Mouse (Mus musculus) megakaryocyte, embryonic 14.5 days (primary cell): ENCODE data around the gene Mmab. TPM values are rescaled to one million over a fixed set of nuclear protein-coding genes. Genes with fewer than 3 reads are reported as not detected.

Experiments
- H3K27me3 ChIP-seq: replicated peaks from 2 replicates; pipeline ENCODE3; 2012; ENCODE audit warnings: inconsistent platforms
- H3K36me3 ChIP-seq: replicated peaks from 2 replicates; pipeline ENCODE3; 2012; ENCODE audit warnings: low read length, inconsistent platforms, mixed read lengths
- H3K4me1 ChIP-seq: 2 replicates; pipeline ENCODE4 v1.6.1; 2012; ENCODE audit warnings: inconsistent platforms
- H3K4me3 ChIP-seq: replicated peaks from 2 replicates; pipeline ENCODE3; 2012; ENCODE audit warnings: moderate library complexity, mild to moderate bottlenecking, inconsistent platforms
- H3K9me3 ChIP-seq: 2 replicates; pipeline ENCODE4 v1.6.1; 2012; ENCODE audit warnings: inconsistent platforms
- FLI1 ChIP-seq: IDR thresholded peaks from 2 replicates; pipeline ENCODE4 v1.6.1; 2012; ENCODE audit warnings: low read length, inconsistent platforms, mixed read lengths
- GATA1 ChIP-seq: IDR thresholded peaks from 3 replicates; pipeline ENCODE4 v1.6.1; 2012; ENCODE audit warnings: mixed read lengths, low read length, inconsistent platforms, borderline replicate concordance
- polyA plus RNA-seq: library from polyadenylated mRNA; stranded (reverse); fragments of >175 nt; gene quantifications from 2 replicates; pipeline ENCODE4 v1.2.3, GENCODE M21; 2012; ENCODE audit warnings: low replicate concordance; ENCODE audit not compliant: insufficient read depth

Mmab gene
- polyA plus RNA-seq, 1 experiment = 19.4 TPM

DNA sequence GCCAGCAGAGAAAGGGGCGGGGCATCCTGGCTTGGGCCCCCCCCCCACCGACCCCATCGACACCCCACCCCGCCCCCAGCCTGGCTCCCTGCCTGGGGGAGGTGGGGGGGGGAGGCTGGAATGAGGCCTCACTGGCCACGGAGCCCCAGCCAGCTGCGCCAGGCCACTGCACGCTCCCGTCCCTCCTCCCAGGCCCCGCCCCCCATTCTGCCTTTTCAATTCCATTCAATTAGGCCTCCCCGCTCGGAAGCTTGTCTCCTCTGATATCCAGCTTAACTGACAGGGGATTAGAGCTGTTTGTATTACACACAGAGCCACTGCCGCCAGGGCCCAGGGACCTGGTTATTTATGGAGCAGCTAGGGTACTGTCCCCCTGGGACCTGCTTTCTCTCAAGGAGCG, 23.6 kb upstream of the Mmab start:
- peaks cover 63% of the 10 kb centered on the region for H3K27me3 ChIP-seq

DNA sequence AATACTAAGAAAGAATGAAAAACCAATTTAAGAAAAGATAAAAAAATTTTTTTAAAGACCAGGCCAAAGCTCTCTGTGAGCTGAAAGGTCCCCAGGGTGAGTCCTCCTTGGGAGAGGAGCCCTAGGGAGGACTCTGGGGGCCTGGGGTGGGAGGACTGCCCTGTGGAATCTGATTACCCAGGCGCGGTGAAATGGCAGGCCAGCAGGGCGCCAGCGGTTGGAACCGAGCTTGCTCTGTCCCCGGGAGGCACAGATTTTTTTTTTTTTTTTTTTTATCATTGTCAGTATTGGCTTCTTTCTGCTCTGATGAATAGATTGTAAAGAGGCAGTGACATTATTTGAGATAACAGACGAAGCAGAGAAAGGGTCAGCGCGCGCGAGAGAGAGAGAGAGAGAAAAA, 23.2 kb upstream of the Mmab start:
- no peak for TF ChIP-seq FLI1
- peaks cover 62% of the 10 kb centered on the region for H3K27me3 ChIP-seq

More for the DNA sequence above, 23.6 kb upstream of the Mmab start:
- Histone ChIP-seq H3K36me3 (no peaks in the 10 kb centered on the region), H3K9me3 (peaks cover 8% of the 10 kb centered on the region), H3K4me3 (no peak overlapping the region), H3K4me1 (peaks cover 8% of the 10 kb centered on the region)
- no peak for TF ChIP-seq FLI1

DNA sequence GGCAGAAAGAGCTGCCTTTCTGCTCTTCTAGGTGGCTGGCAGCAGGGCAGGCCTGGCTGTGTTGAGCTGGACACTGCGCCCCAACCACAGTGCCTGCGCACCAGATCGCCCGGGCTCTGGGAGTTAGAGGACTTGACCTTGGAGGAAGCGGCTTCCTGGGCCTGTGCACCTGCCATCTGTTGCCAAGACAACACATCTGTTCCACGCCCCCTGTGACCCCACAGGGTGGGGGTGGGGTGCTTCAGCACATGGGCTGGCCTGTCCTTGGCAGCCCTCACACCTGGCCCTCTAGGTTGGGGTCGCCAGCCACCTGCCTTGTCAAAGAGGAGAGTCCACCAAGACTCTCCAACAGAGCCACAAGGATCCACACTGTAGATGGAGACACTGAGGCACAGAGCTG, 21.8 kb upstream of the Mmab start:
- Histone ChIP-seq H3K4me1 (peaks cover 20% of the 10 kb centered on the region), H3K36me3 (no peaks in the 10 kb centered on the region), H3K27me3 (peaks cover 58% of the 10 kb centered on the region), H3K9me3 (no peaks in the 10 kb centered on the region), H3K4me3 (no peak overlapping the region)
- no peak for TF ChIP-seq GATA1
- TF ChIP-seq FLI1 = no peak

More for the DNA sequence above, 23.2 kb upstream of the Mmab start:
- Histone ChIP-seq H3K9me3 (peaks cover 4% of the 10 kb centered on the region), H3K4me1 (peaks cover 8% of the 10 kb centered on the region), H3K36me3 (no peaks in the 10 kb centered on the region), H3K4me3 (no peak overlapping the region)

DNA sequence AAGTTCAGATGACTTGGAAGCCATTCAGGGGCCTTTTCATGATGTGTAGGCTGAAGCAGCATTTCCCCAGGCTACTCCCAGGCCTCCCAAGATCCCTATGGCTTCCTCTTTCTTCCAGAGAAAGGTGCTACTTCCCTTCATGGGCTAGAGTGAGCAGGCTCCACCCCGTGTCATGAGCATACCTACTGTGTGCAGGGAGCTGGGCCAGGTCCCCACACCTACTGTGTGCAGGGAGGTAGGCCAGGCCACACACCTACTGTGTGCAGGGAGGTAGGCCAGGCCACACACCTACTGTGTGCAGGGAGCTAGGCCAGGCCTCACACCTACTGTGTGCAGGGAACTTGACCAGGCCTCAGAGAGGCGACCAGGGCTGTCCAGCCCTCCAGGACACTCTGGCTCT, 20.7 kb upstream of the Mmab start:
- Histone ChIP-seq H3K27me3 (peaks cover 49% of the 10 kb centered on the region), H3K4me1 (peaks cover 22% of the 10 kb centered on the region), H3K9me3 (no peaks in the 10 kb centered on the region), H3K4me3 (no peak overlapping the region), H3K36me3 (peaks cover 9% of the 10 kb centered on the region)
- TF ChIP-seq FLI1 (no peak), GATA1 (no peak)

DNA sequence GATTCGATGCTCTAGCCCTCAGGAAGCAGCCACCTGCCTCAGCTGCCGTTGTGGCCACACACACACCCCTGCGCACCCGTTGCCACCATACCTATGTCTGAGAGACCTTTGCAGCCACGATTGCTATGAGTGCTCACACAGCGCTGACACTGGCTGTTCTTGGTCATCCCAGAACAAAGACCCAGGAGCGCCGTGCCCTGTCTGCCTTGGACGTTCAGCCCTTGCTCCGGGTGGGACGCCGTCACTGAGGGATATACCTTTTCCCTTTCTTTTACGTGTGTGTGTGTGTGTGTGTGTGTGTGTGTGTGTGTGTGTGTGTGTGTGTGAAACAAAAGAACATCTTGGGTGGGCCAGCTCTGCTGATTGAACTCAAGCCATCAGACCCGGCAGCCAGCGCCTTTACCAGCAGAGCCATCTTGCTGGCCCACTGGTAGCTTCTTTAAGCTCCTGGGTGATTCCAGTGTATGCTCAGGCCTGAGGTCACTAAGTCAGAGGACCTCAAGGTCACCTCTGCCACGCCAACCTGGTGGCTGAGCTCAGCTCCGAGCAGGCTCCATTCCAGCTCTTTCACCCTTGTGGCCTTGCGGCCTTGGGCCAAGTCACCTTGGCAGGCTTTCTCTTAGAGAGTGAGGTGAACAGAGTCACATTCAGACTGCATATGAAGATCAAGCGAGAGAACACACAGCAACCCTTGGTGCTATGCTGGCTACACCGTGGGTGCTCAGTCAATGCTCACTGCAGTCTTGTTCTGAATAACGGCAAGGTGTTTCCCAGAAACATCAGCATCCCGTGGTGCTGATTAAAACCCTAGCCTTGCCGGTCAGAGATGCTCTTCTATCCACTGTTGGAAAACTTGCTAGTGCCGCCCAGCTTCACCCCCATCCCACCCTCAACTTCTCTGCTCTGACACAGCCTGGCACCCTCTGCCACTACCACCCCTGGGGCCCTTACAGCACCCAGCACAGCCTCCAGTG, 18.5 kb upstream of the Mmab start:
- H3K27me3 ChIP-seq = peaks cover 32% of the 10 kb centered on the region
- H3K4me1 ChIP-seq = peaks cover 18% of the 10 kb centered on the region
- TF ChIP-seq FLI1 (no peak), GATA1 (no peak)
- H3K4me3 ChIP-seq = no peak overlapping the region
- no peaks in the 10 kb centered on the region for H3K9me3 ChIP-seq
- peaks cover 31% of the 10 kb centered on the region for H3K36me3 ChIP-seq

DNA sequence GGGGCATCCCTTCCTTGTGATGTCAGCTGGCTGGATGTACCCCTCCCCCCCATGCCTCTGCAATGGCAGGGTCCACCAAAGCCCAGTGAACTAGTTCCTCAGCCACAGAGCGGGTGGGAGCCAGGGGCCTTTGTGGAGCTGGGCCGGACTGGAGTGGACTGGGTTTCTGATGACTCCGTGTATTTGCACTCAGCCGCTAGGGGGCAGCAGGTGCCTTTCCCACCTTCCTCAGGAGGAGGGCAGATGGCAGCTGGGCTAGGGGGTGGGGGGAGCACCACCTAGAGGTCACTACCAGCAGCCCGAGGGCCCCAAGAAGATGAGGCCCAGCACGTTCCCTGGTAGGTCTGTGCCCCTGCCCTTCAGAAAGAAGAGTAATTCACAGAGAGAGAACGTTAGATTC, 17.4 kb upstream of the Mmab start:
- H3K4me3 ChIP-seq = no peak overlapping the region
- TF ChIP-seq FLI1 (no peak), GATA1 (no peak)
- peaks cover 17% of the 10 kb centered on the region for H3K4me1 ChIP-seq
- H3K27me3 ChIP-seq = peaks cover 29% of the 10 kb centered on the region
- peaks cover 40% of the 10 kb centered on the region for H3K36me3 ChIP-seq
- H3K9me3 ChIP-seq = no peaks in the 10 kb centered on the region

DNA sequence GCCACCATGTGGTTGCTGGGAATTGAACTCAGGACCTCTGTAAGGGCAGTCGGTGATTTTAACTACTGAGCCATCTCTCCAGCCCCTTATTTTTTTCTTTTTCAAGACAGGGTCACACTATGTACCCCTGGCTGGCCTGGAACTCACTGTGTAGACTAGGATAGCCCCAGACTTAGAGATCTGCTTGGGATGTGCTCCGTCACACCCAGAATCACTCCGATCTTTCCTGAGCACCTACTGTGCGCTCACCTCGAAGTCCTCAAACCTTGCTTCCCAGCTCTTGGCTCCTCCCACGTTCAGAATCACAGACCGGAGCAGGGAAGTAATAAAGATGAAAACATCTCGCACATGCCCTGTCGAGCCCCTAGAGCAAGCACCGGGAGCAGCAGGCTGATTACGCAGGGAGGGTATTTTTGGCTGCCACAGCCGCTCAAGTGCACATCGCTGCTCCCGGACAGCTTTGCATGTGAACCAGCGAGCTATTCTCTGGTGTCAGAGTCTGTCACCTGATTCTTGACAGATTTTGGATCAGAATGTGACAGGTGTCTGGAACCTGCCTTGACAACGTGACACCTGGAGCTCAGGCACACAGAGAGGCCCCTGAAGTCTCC, 13.2 kb upstream of the Mmab start:
- Histone ChIP-seq H3K9me3 (no peaks in the 10 kb centered on the region), H3K4me3 (no peak overlapping the region), H3K4me1 (peaks cover 37% of the 10 kb centered on the region), H3K36me3 (peaks cover 81% of the 10 kb centered on the region), H3K27me3 (peaks cover 3% of the 10 kb centered on the region)
- TF ChIP-seq FLI1 (no peak), GATA1 (no peak)

DNA sequence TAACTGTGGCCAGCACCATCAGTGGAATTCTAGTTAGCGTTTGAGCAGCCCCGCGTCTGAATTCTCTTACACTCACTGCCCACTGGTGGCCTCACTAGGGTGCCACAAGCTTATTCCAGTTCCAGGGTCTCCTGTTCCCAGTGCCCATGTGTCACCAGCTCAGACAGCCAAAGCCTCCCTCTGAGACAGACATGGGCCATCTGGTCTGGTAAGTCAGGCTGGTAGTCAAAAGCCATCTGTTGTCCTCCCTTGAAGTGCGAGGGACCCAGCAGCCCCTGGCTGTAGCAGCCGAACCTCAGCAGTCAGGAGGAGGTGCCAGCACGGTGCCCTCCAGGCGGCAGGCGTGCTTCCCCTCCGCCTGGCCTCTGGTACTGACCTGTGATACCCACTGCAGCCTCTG, 12.4 kb upstream of the Mmab start:
- H3K27me3 ChIP-seq = no peaks in the 10 kb centered on the region
- H3K9me3 ChIP-seq = no peaks in the 10 kb centered on the region
- TF ChIP-seq FLI1 (no peak), GATA1 (no peak)
- peaks cover 30% of the 10 kb centered on the region for H3K4me1 ChIP-seq
- H3K36me3 ChIP-seq = peaks cover 89% of the 10 kb centered on the region
- H3K4me3 ChIP-seq = no peak overlapping the region

DNA sequence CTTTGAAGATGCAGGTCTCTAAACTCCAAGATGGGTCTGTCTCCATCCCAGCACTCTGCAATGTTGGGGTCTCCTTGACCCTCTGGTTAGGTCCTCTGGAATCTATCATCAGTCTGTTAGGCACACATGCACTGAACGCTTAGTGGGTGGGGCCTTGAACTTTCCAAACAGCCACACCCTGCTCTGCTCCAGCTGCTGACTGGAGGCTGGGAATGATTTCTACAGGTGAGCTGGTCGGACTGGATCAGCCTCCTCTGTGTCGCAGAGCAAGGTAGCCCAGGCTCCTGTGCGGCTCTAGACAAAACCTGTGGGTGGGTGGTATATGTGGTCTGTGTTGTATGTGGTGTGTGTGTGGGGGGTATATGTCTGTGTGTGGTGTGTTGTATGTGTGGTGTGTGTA, 5.2 kb upstream of the Mmab start:
- Histone ChIP-seq H3K36me3 (peaks cover 82% of the 10 kb centered on the region), H3K27me3 (no peaks in the 10 kb centered on the region), H3K4me1 (peaks cover 25% of the 10 kb centered on the region), H3K4me3 (no peak overlapping the region), H3K9me3 (no peaks in the 10 kb centered on the region)
- no peak for TF ChIP-seq GATA1
- TF ChIP-seq FLI1 = no peak

DNA sequence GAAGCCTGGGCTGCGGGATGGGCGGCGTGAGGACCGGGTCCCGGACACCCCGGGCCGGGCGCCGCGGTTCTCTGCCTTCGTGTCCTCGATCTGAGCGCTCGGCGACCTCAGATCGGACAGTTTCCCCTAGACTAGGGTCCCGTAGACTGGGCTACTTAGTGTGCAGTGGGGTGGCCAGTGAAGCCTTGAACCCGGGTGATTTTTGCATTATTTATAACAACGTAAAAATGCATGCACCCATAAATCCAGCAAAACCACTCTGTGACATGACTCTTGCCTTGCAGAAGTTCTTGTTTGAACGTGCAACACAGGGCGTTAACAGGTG, 470 bp upstream of the Mmab start:
- Histone ChIP-seq H3K4me3 (peak overlapping the region; percentile 90), H3K36me3 (peaks cover 50% of the 10 kb centered on the region), H3K9me3 (no peaks in the 10 kb centered on the region), H3K4me1 (peaks cover 26% of the 10 kb centered on the region), H3K27me3 (no peaks in the 10 kb centered on the region)
- no peak for TF ChIP-seq FLI1
- no peak for TF ChIP-seq GATA1

DNA sequence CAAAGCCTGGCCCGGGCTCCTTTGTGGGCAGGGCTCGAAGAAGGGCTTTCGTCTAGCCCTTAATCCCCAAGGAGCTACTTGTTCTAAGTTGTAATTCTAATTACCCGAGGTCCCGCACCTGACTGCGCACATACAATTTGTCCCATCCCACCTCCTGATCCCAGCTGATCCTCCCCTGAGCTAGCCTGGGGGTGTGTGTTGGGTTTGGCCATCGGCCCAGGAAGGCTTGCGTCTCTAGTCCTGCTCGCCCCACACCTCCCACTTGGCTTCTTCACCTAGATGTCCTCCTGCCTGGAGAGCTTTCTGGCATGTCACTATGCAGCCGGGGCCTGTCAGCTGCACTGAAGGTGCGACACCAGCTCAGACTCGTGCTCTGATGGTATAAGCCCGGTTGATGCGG, 8.3 kb downstream of the Mmab start:
- H3K36me3 ChIP-seq = peaks cover 71% of the 10 kb centered on the region
- no peak for TF ChIP-seq FLI1

More for the DNA sequence above, 8.3 kb downstream of the Mmab start:
- no peaks in the 10 kb centered on the region for H3K9me3 ChIP-seq
- peaks cover 5% of the 10 kb centered on the region; the same call in 1 of the 2 replicates for H3K4me1 ChIP-seq
- peaks cover 2% of the 10 kb centered on the region for H3K27me3 ChIP-seq
- no peak overlapping the region for H3K4me3 ChIP-seq
